Mouse (Mus musculus) adrenal gland, adult 10 weeks (tissue): ENCODE data around the gene Zfp708. TPM values are rescaled to one million over a fixed set of nuclear protein-coding genes. Genes with fewer than 3 reads are reported as not detected.

ENCODE experiments used
- polyA plus RNA-seq: library from polyadenylated mRNA; stranded (reverse); fragments of 350-450 nt; fragmentation: Illumina TruSeq; extraction: RNeasy Lipid Tissue Mini Kit (QIAGEN cat#74804); gene quantifications from one replicate; pipeline ENCODE4 v1.2.3, GENCODE M21; 2014; ENCODE audit warnings: low read depth, low replicate concordance

The Zfp708 gene
- polyA plus RNA-seq = 27.5 TPM

GRCm38 (mm10) chr13:67097876-67098275 lies at the start of gene Zfp708:
Gene Zfp708 (minus strand): TSS chr13:67097976.

DNA sequence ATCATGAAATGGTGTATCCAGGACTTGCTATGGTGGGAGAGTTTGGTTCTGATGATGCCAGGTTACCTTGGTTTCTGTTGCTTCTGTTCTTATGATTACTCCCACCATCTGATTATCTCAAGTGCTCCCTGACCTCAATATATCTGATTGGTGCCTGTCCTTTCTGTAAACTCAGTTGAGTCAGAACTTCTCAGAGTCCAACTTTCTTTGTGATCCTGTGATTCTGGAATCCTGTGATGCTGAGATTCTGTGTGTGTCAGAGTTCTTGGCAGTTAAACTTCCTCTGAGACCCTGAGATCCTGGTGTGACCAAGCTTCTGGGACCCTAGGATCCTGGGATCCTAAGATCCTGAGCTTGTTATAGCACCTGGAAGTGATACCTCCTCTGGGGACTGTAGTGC lies 23.6 kb upstream of the Zfp708 start, which contains the start of gene Zfp759:
TSS of gene Zfp759 (plus strand) at position 301 of the 400 bp plus-strand sequence.

DNA sequence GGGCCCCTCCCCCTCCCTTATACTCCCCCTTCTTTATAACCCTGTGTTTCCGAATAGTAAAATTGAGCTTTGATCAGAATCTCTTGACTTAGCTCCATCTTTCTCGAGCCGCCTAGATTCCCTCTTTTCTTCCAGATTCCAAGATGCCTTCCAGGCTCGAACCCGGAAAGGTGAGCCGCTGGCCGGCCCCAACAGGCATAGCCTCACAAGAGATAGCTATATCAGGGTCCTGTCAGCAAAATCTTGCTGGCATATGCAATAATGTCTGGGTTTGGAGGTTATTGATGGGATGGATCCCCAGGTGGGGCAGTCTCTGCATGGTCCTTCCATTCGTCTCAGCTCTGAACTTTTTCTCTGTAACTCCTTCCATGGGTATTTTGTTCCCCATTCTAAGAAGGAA lies 18.4 kb upstream of the Zfp708 start, which contains the start of gene Rslcan18:
TSS of gene Rslcan18 (minus strand) at position 101 of the 400 bp plus-strand sequence.

DNA sequence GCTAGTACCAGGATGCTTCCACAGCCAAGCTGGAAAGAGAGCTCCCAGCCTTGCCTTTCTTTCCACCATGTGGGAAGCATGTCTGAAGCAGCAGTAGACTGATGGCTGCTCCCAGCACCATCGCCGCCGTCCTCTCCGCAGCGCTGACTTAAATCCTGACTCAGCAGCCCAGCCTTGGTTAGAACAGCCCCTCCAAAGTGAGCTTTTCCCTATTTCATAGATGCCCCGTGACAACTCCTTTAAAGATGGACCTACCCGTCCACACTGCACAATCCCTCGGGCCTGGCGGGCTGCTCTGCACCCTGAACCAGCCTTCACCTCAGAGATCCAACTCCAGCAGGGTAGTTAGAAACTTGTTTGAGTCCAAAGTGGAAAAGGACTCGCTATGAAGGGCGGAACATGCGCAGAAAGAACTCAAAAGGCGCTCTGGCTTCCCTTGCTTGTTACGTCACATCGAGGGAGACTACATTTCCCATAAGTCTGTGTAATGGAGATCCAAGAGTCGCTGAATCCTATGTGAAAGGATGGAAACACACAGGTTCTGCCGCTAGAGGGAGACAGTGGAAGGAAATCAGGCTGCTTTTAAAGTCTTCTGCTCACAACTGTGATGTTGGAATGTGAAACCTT lies 10.5 kb upstream of the Zfp708 start, which contains the start of gene Gm28557:
TSS of gene Gm28557 (minus strand) at position 411 of the 627 bp plus-strand sequence.

DNA sequence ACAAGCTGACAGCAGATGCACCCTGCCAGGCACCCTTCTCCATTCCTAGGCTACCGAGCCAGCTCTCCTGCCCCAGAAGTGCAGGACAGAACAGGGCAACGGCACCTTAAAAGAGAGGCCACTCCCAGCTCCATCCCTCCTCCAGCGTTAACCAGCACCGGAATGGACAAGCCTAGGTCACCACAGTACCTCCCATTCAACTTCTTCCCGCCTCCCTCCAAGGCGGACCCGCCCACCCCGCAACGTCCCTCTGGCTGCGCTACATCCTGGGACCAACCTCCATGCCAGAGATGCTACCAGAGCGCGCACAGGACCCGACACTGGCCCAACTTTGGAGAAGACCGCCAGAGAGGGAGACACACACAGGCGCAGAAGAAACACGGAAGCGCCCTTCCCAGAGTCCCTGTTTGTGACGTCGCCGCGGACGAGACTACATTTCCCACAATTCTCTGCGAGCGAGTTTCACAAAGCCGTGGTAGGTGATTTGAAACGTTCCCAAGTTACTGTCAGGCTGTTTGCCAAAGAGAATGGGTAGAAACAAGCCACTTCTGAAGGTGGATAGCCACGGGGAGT lies 36.9 kb downstream of the Zfp708 start, which contains the start of gene Zfp712:
TSS of gene Zfp712 (minus strand) at position 385 of the 573 bp plus-strand sequence.

Other genes starting within 250 kb of the Zfp708 start
- gene Gm10767, start 193.1 kb downstream of the Zfp708 start, polyA plus RNA-seq = 2.9 TPM
- 10.9 TPM for gene Zfp712, start 36.8 kb downstream of the Zfp708 start, polyA plus RNA-seq
- 8.3 TPM for gene Gm28557, start 10.6 kb upstream of the Zfp708 start, polyA plus RNA-seq
- gene Rslcan18, start 18.3 kb upstream of the Zfp708 start, polyA plus RNA-seq = 2.2 TPM
- 16.9 TPM for gene Zfp759, start 23.7 kb upstream of the Zfp708 start, polyA plus RNA-seq
- 25.2 TPM for gene Rsl1, start 75.2 kb upstream of the Zfp708 start, polyA plus RNA-seq
- 10.6 TPM for gene Zfp455, start 96.5 kb upstream of the Zfp708 start, polyA plus RNA-seq
- 11.7 TPM for gene Zfp458, start 180.5 kb upstream of the Zfp708 start, polyA plus RNA-seq
- 1.3 TPM for gene Zfp457, start 208.5 kb upstream of the Zfp708 start, polyA plus RNA-seq
- gene Zfp595, start 234.6 kb upstream of the Zfp708 start, polyA plus RNA-seq = 21.8 TPM